Mouse (Mus musculus): ENCODE data around the gene Slc22a7. TPM values are rescaled to one million over a fixed set of nuclear protein-coding genes. Genes with fewer than 3 reads are reported as not detected.

The Slc22a7 gene
- total RNA-seq, 2 experiments from 2014 or later = not detected

GRCm38 (mm10) chr17:46444839-46445579 lies 6.8 kb upstream of the Slc22a7 start:
- ATAC-seq (replicated peaks; ENCODE audit: low FRiP score, low TSS enrichment, poor library complexity, severe bottlenecking) = no peak

- no peak for ATAC-seq (replicated peaks; ENCODE audit: low FRiP score, low TSS enrichment, poor library complexity, severe bottlenecking)
Observed at GRCm38 (mm10) chr17:46439176-46439575, 919 bp upstream of the Slc22a7 start.

GRCm38 (mm10) chr17:46436672-46437366 lies 1.4 kb downstream of the Slc22a7 start:
- 0 out of 2 replicates have a peak, but pooled peaks have one; percentile 62 for ATAC-seq (replicated peaks; ENCODE audit: low FRiP score, low TSS enrichment, poor library complexity, severe bottlenecking)

GRCm38 (mm10) chr17:46433627-46434026 lies 4.6 kb downstream of the Slc22a7 start:
- ATAC-seq (replicated peaks; ENCODE audit: low FRiP score, low TSS enrichment, poor library complexity, severe bottlenecking) = no peak

GRCm38 (mm10) chr17:46428761-46429414 lies 9.4 kb downstream of the Slc22a7 start, which contains the start of gene Crip3:
Gene Crip3 (plus strand): TSS chr17:46428926.
- no peak for ATAC-seq (replicated peaks; ENCODE audit: low FRiP score, low TSS enrichment, poor library complexity, severe bottlenecking)

- no peak for ATAC-seq (replicated peaks; ENCODE audit: low FRiP score, low TSS enrichment, poor library complexity, severe bottlenecking)
Observed at GRCm38 (mm10) chr17:46426496-46426895, 11.8 kb downstream of the Slc22a7 start.

- ATAC-seq (replicated peaks; ENCODE audit: low FRiP score, low TSS enrichment, poor library complexity, severe bottlenecking) = no peak
Observed at GRCm38 (mm10) chr17:46419717-46420116, 18.5 kb downstream of the Slc22a7 start.

- ATAC-seq (replicated peaks; ENCODE audit: low FRiP score, low TSS enrichment, poor library complexity, severe bottlenecking) = no peak
Observed at GRCm38 (mm10) chr17:46418628-46419027, 19.6 kb downstream of the Slc22a7 start.

- ATAC-seq (replicated peaks; ENCODE audit: low FRiP score, low TSS enrichment, poor library complexity, severe bottlenecking) = 0 out of 2 replicates have a peak, but pooled peaks have one; percentile 57
Observed at GRCm38 (mm10) chr17:46408478-46408877, 29.8 kb downstream of the Slc22a7 start.

GRCm38 (mm10) chr17:46394631-46395030 lies 43.6 kb downstream of the Slc22a7 start:
- no peak for ATAC-seq (replicated peaks; ENCODE audit: low FRiP score, low TSS enrichment, poor library complexity, severe bottlenecking)

GRCm38 (mm10) chr17:46393012-46393411 lies 45.2 kb downstream of the Slc22a7 start:
- ATAC-seq (replicated peaks; ENCODE audit: low FRiP score, low TSS enrichment, poor library complexity, severe bottlenecking) = no peak; the same call in 1 of the 2 replicates

GRCm38 (mm10) chr17:46388200-46388599 lies 50.1 kb downstream of the Slc22a7 start:
- ATAC-seq (replicated peaks; ENCODE audit: low FRiP score, low TSS enrichment, poor library complexity, severe bottlenecking) = no peak

GRCm38 (mm10) chr17:46384061-46384801 lies 54.0 kb downstream of the Slc22a7 start:
- no peak for ATAC-seq (replicated peaks; ENCODE audit: low FRiP score, low TSS enrichment, poor library complexity, severe bottlenecking)

- ATAC-seq (replicated peaks; ENCODE audit: low FRiP score, low TSS enrichment, poor library complexity, severe bottlenecking) = peak; percentile 97
Observed at GRCm38 (mm10) chr17:46383294-46384060, 54.8 kb downstream of the Slc22a7 start, which contains the start of gene Zfp318. Gene Zfp318 (plus strand): TSS chr17:46383731.

Other genes with a start within 250 kb of the Slc22a7 start
- gene Polh, start 235.8 kb downstream of the Slc22a7 start, total RNA-seq (2014; fragmentation: Nextera tagmentation) = 19.9 and 27.9 TPM in 2 replicates
- 22.5 and 30.3 TPM in 2 replicates for gene Polh, start 235.8 kb downstream of the Slc22a7 start, total RNA-seq (2017)
- gene Xpo5, start 235.7 kb downstream of the Slc22a7 start, total RNA-seq (2014; fragmentation: Nextera tagmentation) = 58.7 and 74.9 TPM in 2 replicates
- 74.0 and 81.7 TPM in 2 replicates for gene Xpo5, start 235.7 kb downstream of the Slc22a7 start, total RNA-seq (2017)
- 82.6 and 131 TPM in 2 replicates for gene Polr1c, start 190.4 kb downstream of the Slc22a7 start, total RNA-seq (2014; fragmentation: Nextera tagmentation)
- gene Polr1c, start 190.4 kb downstream of the Slc22a7 start, total RNA-seq (2017) = 54.1 and 89.4 TPM in 2 replicates
- 65.9 and 69.9 TPM in 2 replicates for gene Yipf3, start 190.4 kb downstream of the Slc22a7 start, total RNA-seq (2014; fragmentation: Nextera tagmentation)
- gene Yipf3, start 190.4 kb downstream of the Slc22a7 start, total RNA-seq (2017) = 32.9 and 38.5 TPM in 2 replicates
- gene Lrrc73, start 184.9 kb downstream of the Slc22a7 start, total RNA-seq (2014; fragmentation: Nextera tagmentation) = 0.66 and 2.7 TPM in 2 replicates
- gene Lrrc73, start 184.9 kb downstream of the Slc22a7 start, total RNA-seq (2017) = 0.38 TPM in 1 of 2 replicates, not detected in the other
- gene Tjap1, start 155.4 kb downstream of the Slc22a7 start, total RNA-seq (2014; fragmentation: Nextera tagmentation) = 20.1 and 24.5 TPM in 2 replicates
- 15.8 and 18.5 TPM in 2 replicates for gene Tjap1, start 155.4 kb downstream of the Slc22a7 start, total RNA-seq (2017)
- not detected in 2 replicates for gene Dlk2, start 141.0 kb downstream of the Slc22a7 start, total RNA-seq (2014; fragmentation: Nextera tagmentation)
- gene Dlk2, start 141.0 kb downstream of the Slc22a7 start, total RNA-seq (2017) = not detected in 2 replicates
- 5.8 and 7.0 TPM in 2 replicates for gene Abcc10, start 110.1 kb downstream of the Slc22a7 start, total RNA-seq (2014; fragmentation: Nextera tagmentation)
- 1.6 and 8.7 TPM in 2 replicates for gene Abcc10, start 110.1 kb downstream of the Slc22a7 start, total RNA-seq (2017)
- 14.3 and 22.2 TPM in 2 replicates for gene Zfp318, start 54.7 kb downstream of the Slc22a7 start, total RNA-seq (2014; fragmentation: Nextera tagmentation)
- gene Zfp318, start 54.7 kb downstream of the Slc22a7 start, total RNA-seq (2017) = 17.3 and 41.5 TPM in 2 replicates
- gene Crip3, start 9.5 kb downstream of the Slc22a7 start, total RNA-seq (2014; fragmentation: Nextera tagmentation) = not detected in 2 replicates
- not detected in 2 replicates for gene Crip3, start 9.5 kb downstream of the Slc22a7 start, total RNA-seq (2017)
- 0.10 TPM in 1 of 2 replicates, not detected in the other for gene Ttbk1, start 49.2 kb upstream of the Slc22a7 start, total RNA-seq (2014; fragmentation: Nextera tagmentation)
- gene Ttbk1, start 49.2 kb upstream of the Slc22a7 start, total RNA-seq (2017) = 0.14 TPM in 1 of 2 replicates, not detected in the other
- 49.4 and 60.5 TPM in 2 replicates for gene Dnph1, start 58.3 kb upstream of the Slc22a7 start, total RNA-seq (2014; fragmentation: Nextera tagmentation)
- 15.6 and 27.7 TPM in 2 replicates for gene Dnph1, start 58.3 kb upstream of the Slc22a7 start, total RNA-seq (2017)
- gene Cul9, start 107.9 kb upstream of the Slc22a7 start, total RNA-seq (2014; fragmentation: Nextera tagmentation) = 14.1 and 19.6 TPM in 2 replicates
- 2.5 and 4.8 TPM in 2 replicates for gene Cul9, start 107.9 kb upstream of the Slc22a7 start, total RNA-seq (2017)
- gene Srf, start 117.7 kb upstream of the Slc22a7 start, total RNA-seq (2014; fragmentation: Nextera tagmentation) = 26.2 and 44.3 TPM in 2 replicates
- 19.3 and 20.5 TPM in 2 replicates for gene Srf, start 117.7 kb upstream of the Slc22a7 start, total RNA-seq (2017)
- 0.12 and 0.20 TPM in 2 replicates for gene Ptk7, start 191.0 kb upstream of the Slc22a7 start, total RNA-seq (2014; fragmentation: Nextera tagmentation)
- 0.14 and 0.53 TPM in 2 replicates for gene Ptk7, start 191.0 kb upstream of the Slc22a7 start, total RNA-seq (2017)
- 5.8 and 6.9 TPM in 2 replicates for gene Klc4, start 207.6 kb upstream of the Slc22a7 start, total RNA-seq (2014; fragmentation: Nextera tagmentation)
- gene Klc4, start 207.6 kb upstream of the Slc22a7 start, total RNA-seq (2017) = 5.6 and 5.9 TPM in 2 replicates
- gene Mrpl2, start 207.8 kb upstream of the Slc22a7 start, total RNA-seq (2014; fragmentation: Nextera tagmentation) = 74.7 and 190 TPM in 2 replicates
- 82.2 and 97.0 TPM in 2 replicates for gene Mrpl2, start 207.8 kb upstream of the Slc22a7 start, total RNA-seq (2017)
- gene Cul7, start 211.9 kb upstream of the Slc22a7 start, total RNA-seq (2014; fragmentation: Nextera tagmentation) = 11.2 and 12.6 TPM in 2 replicates
- 6.6 and 12.6 TPM in 2 replicates for gene Cul7, start 211.9 kb upstream of the Slc22a7 start, total RNA-seq (2017)
- 16.1 and 23.4 TPM in 2 replicates for gene Rrp36, start 235.9 kb upstream of the Slc22a7 start, total RNA-seq (2014; fragmentation: Nextera tagmentation)
- gene Rrp36, start 235.9 kb upstream of the Slc22a7 start, total RNA-seq (2017) = 60.4 and 64.8 TPM in 2 replicates
- gene Mea1, start 240.3 kb upstream of the Slc22a7 start, total RNA-seq (2014; fragmentation: Nextera tagmentation) = 74.7 and 75.2 TPM in 2 replicates
- 71.6 and 85.7 TPM in 2 replicates for gene Mea1, start 240.3 kb upstream of the Slc22a7 start, total RNA-seq (2017)
- gene Klhdc3, start 242.5 kb upstream of the Slc22a7 start, total RNA-seq (2014; fragmentation: Nextera tagmentation) = 102 and 104 TPM in 2 replicates
- gene Klhdc3, start 242.5 kb upstream of the Slc22a7 start, total RNA-seq (2017) = 28.6 and 33.4 TPM in 2 replicates